Mouse (Mus musculus) forebrain, embryonic 14.5 days (tissue): Measurements from ENCODE around the gene Olfr743. TPM values are rescaled to one million over a fixed set of nuclear protein-coding genes. Genes with fewer than 3 reads are reported as not detected.
"Not testable (repeated sequence)": the region's sequence is repeated elsewhere in the genome, so short reads cannot be mapped to it uniquely, and the experiment has no call there.

Source experiments
- ATAC-seq: fragments of 200-750 bp; cut with Nextera tagmentation; 2 replicates; pipeline ENCODE4 v1.8.0; 2017; ENCODE audit warnings: mild to moderate bottlenecking, moderate library complexity
- DNase-seq: peaks from one replicate; pipeline ENCODE4 v3.0.0-alpha.2; 2015; ENCODE audit warnings: low spot score
- H3K27ac ChIP-seq: fragments of 300-500 bp; sonication (generic); 2 replicates; pipeline ENCODE4 v1.5.1; 2014; ENCODE audit warnings: low read depth, mild to moderate bottlenecking, control low read depth, low read length, moderate library complexity
- H3K27me3 ChIP-seq: fragments of 300-500 bp; sonication (generic); replicated peaks from 2 replicates; pipeline ENCODE4 v1.6.1; 2014; ENCODE audit warnings: low read length, control low read depth, mixed read lengths; ENCODE audit not compliant: control insufficient read depth, insufficient read depth
- H3K36me3 ChIP-seq: fragments of 300-500 bp; sonication (generic); 2 replicates; pipeline ENCODE4 v1.6.1; 2014; ENCODE audit warnings: low read length, control low read depth; ENCODE audit not compliant: control insufficient read depth, insufficient read depth
- H3K4me1 ChIP-seq: fragments of 300-500 bp; sonication (generic); 2 replicates; pipeline ENCODE4 v1.6.1; 2014; ENCODE audit warnings: antibody characterized with exemption, low read length, control low read depth; ENCODE audit not compliant: control insufficient read depth, insufficient read depth
- H3K4me2 ChIP-seq: fragments of 300-500 bp; sonication (generic); 2 replicates; pipeline ENCODE4 v1.6.1; 2014; ENCODE audit warnings: mild to moderate bottlenecking, control low read depth, low read length
- H3K4me3 ChIP-seq: fragments of 300-500 bp; sonication (generic); 2 replicates; pipeline ENCODE4 v1.5.1; 2014; ENCODE audit warnings: low read depth, low read length, control low read depth
- H3K9ac ChIP-seq: fragments of 300-500 bp; sonication (generic); 2 replicates; pipeline ENCODE4 v1.6.1; 2014; ENCODE audit warnings: mild to moderate bottlenecking, low read length, control low read depth, moderate library complexity
- H3K9me3 ChIP-seq: fragments of 300-500 bp; sonication (generic); replicated peaks from 2 replicates; pipeline ENCODE4 v1.6.1; 2016; ENCODE audit warnings: low read length, control low read depth, mixed read lengths; ENCODE audit not compliant: control insufficient read depth
- WGBS: fragments of 180-500 bp; shearing (Covaris S2); extraction: QIAGEN DNeasy Blood & Tissue Kit; methylation state at CpG from one replicate; pipeline ENCODE4 v1.1.7; 2014; 5-methylcytosine and 5-hydroxymethylcytosine counted together
- polyA plus RNA-seq: library from polyadenylated mRNA; unstranded; fragments of >200 nt; fragmentation: Nextera tagmentation; extraction: Ambion mirVana; gene quantifications from 2 replicates; pipeline ENCODE4 v1.2.1, GENCODE M21; 2014

Gene Olfr743
- not detected in 2 replicates for polyA plus RNA-seq

- no peak within 1 kb of the TSS for H3K4me3 ChIP-seq
- DNase-seq (no peak), ATAC-seq (no peak)
- H3K27me3 ChIP-seq, result no peaks in the 10 kb centered on the region
- H3K9me3 ChIP-seq, result no peaks in the 10 kb centered on the region
- no peak within 1 kb of the TSS for H3K4me2 ChIP-seq
- no peak within 1 kb of the TSS for H3K9ac ChIP-seq
- H3K27ac ChIP-seq, result no peak within 1 kb of the TSS
- H3K36me3 ChIP-seq, result no peaks in the 10 kb centered on the region
- no peaks in the 10 kb centered on the region for H3K4me1 ChIP-seq
Measured at GRCm38 (mm10) chr14:50521539-50521938, at the start of gene Olfr743. TSS of gene Olfr743 (plus strand) at chr14:50521839.

DNA sequence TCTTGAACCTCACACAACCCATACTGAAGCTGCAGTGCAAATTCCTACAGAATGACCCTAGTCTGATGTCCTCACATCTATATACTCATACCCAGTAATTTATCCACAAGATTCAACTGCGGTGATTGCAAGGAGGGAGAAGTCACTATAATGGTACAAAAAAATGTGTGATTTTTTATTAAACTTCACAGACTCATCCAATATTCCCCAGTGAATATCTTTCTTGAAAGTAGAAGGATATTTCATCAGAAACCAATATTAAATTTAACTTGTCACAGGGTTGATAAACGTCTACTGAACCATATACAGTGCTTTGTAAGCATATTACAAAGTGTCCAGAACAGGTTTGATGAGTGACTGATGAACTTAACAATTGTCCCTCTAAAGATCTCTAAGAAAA, 49.2 kb upstream of the Olfr743 start, which contains the start of gene Olfr741:
TSS of gene Olfr741 (plus strand) at position 301 of the 400 bp plus-strand sequence.
- H3K9me3 ChIP-seq, result no peaks in the 10 kb centered on the region
- no peak within 1 kb of the TSS for H3K4me2 ChIP-seq
- WGBS, result 71% methylated on average over 2 of the region's 2 CpGs
- DNase-seq (no peak), ATAC-seq (no peak)
- H3K36me3 ChIP-seq, result no peaks in the 10 kb centered on the region
- no peak within 1 kb of the TSS for H3K4me3 ChIP-seq
- H3K27ac ChIP-seq, result no peak within 1 kb of the TSS
- no peaks in the 10 kb centered on the region for H3K27me3 ChIP-seq
- no peaks in the 10 kb centered on the region for H3K4me1 ChIP-seq
- no peak within 1 kb of the TSS for H3K9ac ChIP-seq

GRCm38 (mm10) chr14:50478406-50478805, 43.2 kb upstream of the Olfr743 start:
- Histone ChIP-seq H3K4me1 (no peaks in the 10 kb centered on the region), H3K36me3 (no peaks in the 10 kb centered on the region), H3K9me3 (no peaks in the 10 kb centered on the region), H3K27me3 (no peaks in the 10 kb centered on the region), H3K4me3 (no peak overlapping the region), H3K4me2 (no peak overlapping the region), H3K9ac (no peak overlapping the region), H3K27ac (no peak overlapping the region)
- DNase-seq, result no peak
- no peak for ATAC-seq
- WGBS, result 83% methylated on average over 2 of the region's 2 CpGs

GRCm38 (mm10) chr14:50503300-50503699, 18.3 kb upstream of the Olfr743 start, which contains the start of gene Olfr742:
TSS of gene Olfr742 (plus strand) at chr14:50503600.
- H3K9ac ChIP-seq, result no peak within 1 kb of the TSS
- no peaks in the 10 kb centered on the region for H3K9me3 ChIP-seq
- H3K4me2 ChIP-seq, result no peak within 1 kb of the TSS
- H3K27me3 ChIP-seq, result no peaks in the 10 kb centered on the region
- no peak within 1 kb of the TSS for H3K27ac ChIP-seq
- H3K4me3 ChIP-seq, result no peak within 1 kb of the TSS
- H3K36me3 ChIP-seq, result no peaks in the 10 kb centered on the region
- 63% methylated on average over 2 of the region's 2 CpGs for WGBS
- no peak for ATAC-seq
- no peaks in the 10 kb centered on the region for H3K4me1 ChIP-seq
- no peak for DNase-seq

GRCm38 (mm10) chr14:50552734-50553133, 31.1 kb downstream of the Olfr743 start:
- Histone ChIP-seq H3K4me2 (no peak overlapping the region), H3K4me1 (no peaks in the 10 kb centered on the region), H3K9me3 (no peaks in the 10 kb centered on the region; the same call in 1 of the 2 replicates), H3K9ac (no peak overlapping the region), H3K27me3 (no peaks in the 10 kb centered on the region), H3K36me3 (no peaks in the 10 kb centered on the region), H3K27ac (no peak overlapping the region), H3K4me3 (no peak overlapping the region)
- no peak for DNase-seq
- 83% methylated on average over 2 of the region's 2 CpGs for WGBS
- no peak for ATAC-seq

- WGBS, result 50% methylated on average over 1 of the region's 1 CpGs
- DNase-seq, ATAC-seq, H3K27me3 ChIP-seq, H3K9me3 ChIP-seq, H3K27ac ChIP-seq, H3K4me3 ChIP-seq, H3K4me2 ChIP-seq, H3K4me1 ChIP-seq, H3K9ac ChIP-seq, H3K36me3 ChIP-seq: not testable (repeated sequence)
Measured at GRCm38 (mm10) chr14:50573056-50573455, 51.4 kb downstream of the Olfr743 start.

Other genes starting within 250 kb of the Olfr743 start
- gene Olfr732, start 237.6 kb upstream of the Olfr743 start, polyA plus RNA-seq, result not detected in 2 replicates
- not detected in 2 replicates for gene Olfr733, start 220.3 kb upstream of the Olfr743 start, polyA plus RNA-seq
- gene Olfr734, start 195.1 kb upstream of the Olfr743 start, polyA plus RNA-seq, result not detected in 2 replicates
- gene Olfr735, start 173.0 kb upstream of the Olfr743 start, polyA plus RNA-seq, result not detected in 2 replicates
- not detected in 2 replicates for gene Tlr11, start 163.9 kb upstream of the Olfr743 start, polyA plus RNA-seq
- gene Olfr736, start 140.7 kb upstream of the Olfr743 start, polyA plus RNA-seq, result not detected in 2 replicates
- gene Olfr738, start 114.3 kb upstream of the Olfr743 start, polyA plus RNA-seq, result not detected in 2 replicates
- not detected in 2 replicates for gene Olfr739, start 103.2 kb upstream of the Olfr743 start, polyA plus RNA-seq
- gene Olfr740, start 76.3 kb upstream of the Olfr743 start, polyA plus RNA-seq, result not detected in 2 replicates
- gene Olfr741, start 49.1 kb upstream of the Olfr743 start, polyA plus RNA-seq, result not detected in 2 replicates
- not detected in 2 replicates for gene Olfr742, start 18.2 kb upstream of the Olfr743 start, polyA plus RNA-seq
- not detected in 2 replicates for gene Olfr744, start 93.0 kb downstream of the Olfr743 start, polyA plus RNA-seq
- gene Olfr745, start 117.5 kb downstream of the Olfr743 start, polyA plus RNA-seq, result not detected in 2 replicates
- gene Olfr746, start 125.2 kb downstream of the Olfr743 start, polyA plus RNA-seq, result not detected in 2 replicates
- not detected in 2 replicates for gene Olfr747, start 171.4 kb downstream of the Olfr743 start, polyA plus RNA-seq
- not detected in 2 replicates for gene Olfr748, start 185.5 kb downstream of the Olfr743 start, polyA plus RNA-seq
- gene Olfr749, start 223.3 kb downstream of the Olfr743 start, polyA plus RNA-seq, result not detected in 2 replicates